Mouse (Mus musculus): ENCODE results near the gene Bri3. TPM values are rescaled to one million over a fixed set of nuclear protein-coding genes. Genes with fewer than 3 reads are reported as not detected.

Bri3 gene
- total and polyA plus RNA-seq, 3 experiments = 129 to 258 (median 152) TPM

GRCm38 (mm10) chr5:144282470-144283260 is 38.4 kb downstream of the Bri3 start:
- Histone ChIP-seq H3K4me3 (no peak overlapping the region), H3K27ac (no peak overlapping the region), H3K79me2 (replicated peaks; ENCODE audit: control insufficient read depth, insufficient read depth, low read length) (no peaks in the 10 kb centered on the region), H3K27me3 (ENCODE audit: control insufficient read depth, insufficient read depth, low read length) (no peaks in the 10 kb centered on the region), H3K36me3 (ENCODE audit: control insufficient read depth, insufficient read depth, low read length) (no peaks in the 10 kb centered on the region), H3K4me1 (ENCODE audit: control insufficient read depth, insufficient read depth, low read length) (peaks cover 4% of the 10 kb centered on the region), H3K9ac (ENCODE audit: low read depth, low read length) (no peak overlapping the region)
- TF ChIP-seq POLR2A (IDR thresholded peaks at IDR 0.05; ENCODE audit: insufficient read depth, low read depth, low read length) (no peak), CTCF (IDR thresholded peaks at IDR 0.05) (no peak), EP300 (IDR thresholded peaks at IDR 0.05; ENCODE audit: insufficient read depth, low read depth, low read length) (no peak)
- WGBS = 81% methylated on average over 11 of the region's 11 CpGs
- DNase-seq = no peak
- intact Hi-C loops (cut with DNase I) = no loop called here

GRCm38 (mm10) chr5:144283551-144284031 is 39.4 kb downstream of the Bri3 start:
- TF ChIP-seq CTCF (IDR thresholded peaks at IDR 0.05) = no peak
- TF ChIP-seq POLR2A (IDR thresholded peaks at IDR 0.05; ENCODE audit: insufficient read depth, low read depth, low read length) = no peak
- no peak for TF ChIP-seq EP300 (IDR thresholded peaks at IDR 0.05; ENCODE audit: insufficient read depth, low read depth, low read length)
- Histone ChIP-seq H3K27me3 (ENCODE audit: control insufficient read depth, insufficient read depth, low read length) (no peaks in the 10 kb centered on the region), H3K4me1 (ENCODE audit: control insufficient read depth, insufficient read depth, low read length) (peaks cover 7% of the 10 kb centered on the region), H3K36me3 (ENCODE audit: control insufficient read depth, insufficient read depth, low read length) (no peaks in the 10 kb centered on the region), H3K9ac (ENCODE audit: low read depth, low read length) (no peak overlapping the region), H3K4me3 (no peak overlapping the region), H3K27ac (no peak overlapping the region), H3K79me2 (replicated peaks; ENCODE audit: control insufficient read depth, insufficient read depth, low read length) (no peaks in the 10 kb centered on the region)
- peak; percentile 30 to 43 for DNase-seq
- intact Hi-C loops (cut with DNase I) = no loop called here
- 24% methylated on average over 8 of the region's 8 CpGs for WGBS

- H3K4me3 ChIP-seq = no peak overlapping the region
- 86% methylated on average over 5 of the region's 5 CpGs for WGBS
- H3K79me2 ChIP-seq (replicated peaks; ENCODE audit: control insufficient read depth, insufficient read depth, low read length) = no peaks in the 10 kb centered on the region
- no peak overlapping the region for H3K9ac ChIP-seq (ENCODE audit: low read depth, low read length)
- no peak overlapping the region for H3K27ac ChIP-seq
- H3K36me3 ChIP-seq (ENCODE audit: control insufficient read depth, insufficient read depth, low read length) = no peaks in the 10 kb centered on the region
- intact Hi-C loops (cut with DNase I) = no loop called here
- no peaks in the 10 kb centered on the region for H3K27me3 ChIP-seq (ENCODE audit: control insufficient read depth, insufficient read depth, low read length)
- H3K4me1 ChIP-seq (ENCODE audit: control insufficient read depth, insufficient read depth, low read length) = peaks cover 7% of the 10 kb centered on the region
- TF ChIP-seq CTCF (IDR thresholded peaks at IDR 0.05) (no peak), POLR2A (IDR thresholded peaks at IDR 0.05; ENCODE audit: insufficient read depth, low read depth, low read length) (no peak), EP300 (IDR thresholded peaks at IDR 0.05; ENCODE audit: insufficient read depth, low read depth, low read length) (no peak)
- no peak for DNase-seq
Observed at GRCm38 (mm10) chr5:144284599-144284998, 40.4 kb downstream of the Bri3 start.

GRCm38 (mm10) chr5:144286591-144287266 is 42.5 kb downstream of the Bri3 start:
- Histone ChIP-seq H3K27me3 (ENCODE audit: control insufficient read depth, insufficient read depth, low read length) (no peaks in the 10 kb centered on the region), H3K4me3 (no peak overlapping the region), H3K36me3 (ENCODE audit: control insufficient read depth, insufficient read depth, low read length) (no peaks in the 10 kb centered on the region), H3K9ac (ENCODE audit: low read depth, low read length) (no peak overlapping the region), H3K79me2 (replicated peaks; ENCODE audit: control insufficient read depth, insufficient read depth, low read length) (no peaks in the 10 kb centered on the region), H3K27ac (no peak overlapping the region), H3K4me1 (ENCODE audit: control insufficient read depth, insufficient read depth, low read length) (peaks cover 9% of the 10 kb centered on the region)
- intact Hi-C loops (cut with DNase I) = no loop called here
- no peak for DNase-seq
- 63% methylated on average over 9 of the region's 9 CpGs for WGBS
- TF ChIP-seq CTCF (IDR thresholded peaks at IDR 0.05) (no peak), EP300 (IDR thresholded peaks at IDR 0.05; ENCODE audit: insufficient read depth, low read depth, low read length) (no peak), POLR2A (IDR thresholded peaks at IDR 0.05; ENCODE audit: insufficient read depth, low read depth, low read length) (no peak)

GRCm38 (mm10) chr5:144287267-144287820 is 43.1 kb downstream of the Bri3 start:
- no peak overlapping the region for H3K27ac ChIP-seq
- TF ChIP-seq POLR2A (IDR thresholded peaks at IDR 0.05; ENCODE audit: insufficient read depth, low read depth, low read length) (no peak), EP300 (IDR thresholded peaks at IDR 0.05; ENCODE audit: insufficient read depth, low read depth, low read length) (no peak), CTCF (IDR thresholded peaks at IDR 0.05) (no peak)
- intact Hi-C loops (cut with DNase I) = no loop called here
- H3K4me3 ChIP-seq = no peak overlapping the region
- H3K79me2 ChIP-seq (replicated peaks; ENCODE audit: control insufficient read depth, insufficient read depth, low read length) = no peaks in the 10 kb centered on the region
- no peak overlapping the region for H3K9ac ChIP-seq (ENCODE audit: low read depth, low read length)
- H3K36me3 ChIP-seq (ENCODE audit: control insufficient read depth, insufficient read depth, low read length) = no peaks in the 10 kb centered on the region
- DNase-seq = peak in 1 of 2 experiments; percentile 21
- WGBS = 50% methylated on average over 3 of the region's 3 CpGs
- H3K4me1 ChIP-seq (ENCODE audit: control insufficient read depth, insufficient read depth, low read length) = peaks cover 9% of the 10 kb centered on the region
- no peaks in the 10 kb centered on the region for H3K27me3 ChIP-seq (ENCODE audit: control insufficient read depth, insufficient read depth, low read length)
